Mouse (Mus musculus): ENCODE measurements around the gene Gmpr2.

Gene Gmpr2

GRCm38 (mm10) chr14:55681160-55682117 is 9.7 kb downstream of the Gmpr2 start, which contains the start of gene Tinf2:
TSS of gene Tinf2 (minus strand) at chr14:55681820.
- peak; percentile 96 for DNase-seq (ENCODE audit: low read depth, low spot score)

GRCm38 (mm10) chr14:55682118-55682493 is 10.4 kb downstream of the Gmpr2 start:
- DNase-seq (ENCODE audit: low read depth, low spot score): no peak

GRCm38 (mm10) chr14:55689433-55689832 is 17.7 kb downstream of the Gmpr2 start:
- DNase-seq (ENCODE audit: low read depth, low spot score): no peak

DNA sequence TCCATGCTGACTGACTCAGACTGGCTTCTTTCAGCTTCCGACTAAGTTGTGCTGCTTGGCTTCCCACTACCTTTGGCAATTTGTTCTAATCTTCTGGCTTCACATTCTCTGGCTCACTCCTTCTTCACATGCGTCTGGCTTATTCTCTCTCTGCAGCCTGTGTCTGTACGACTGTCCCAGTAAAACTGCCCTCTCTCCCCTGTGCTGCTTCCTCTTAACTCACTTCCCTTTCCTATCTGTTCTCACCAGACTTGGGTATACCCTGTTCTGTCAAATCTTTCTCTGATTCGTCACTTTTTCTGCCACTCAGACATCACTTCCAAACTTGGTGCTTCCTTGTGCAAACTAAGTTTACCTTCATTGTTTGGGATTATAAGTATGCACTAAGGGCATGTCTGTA is 25.5 kb downstream of the Gmpr2 start:
- no peak for DNase-seq (ENCODE audit: low read depth, low spot score)

DNA sequence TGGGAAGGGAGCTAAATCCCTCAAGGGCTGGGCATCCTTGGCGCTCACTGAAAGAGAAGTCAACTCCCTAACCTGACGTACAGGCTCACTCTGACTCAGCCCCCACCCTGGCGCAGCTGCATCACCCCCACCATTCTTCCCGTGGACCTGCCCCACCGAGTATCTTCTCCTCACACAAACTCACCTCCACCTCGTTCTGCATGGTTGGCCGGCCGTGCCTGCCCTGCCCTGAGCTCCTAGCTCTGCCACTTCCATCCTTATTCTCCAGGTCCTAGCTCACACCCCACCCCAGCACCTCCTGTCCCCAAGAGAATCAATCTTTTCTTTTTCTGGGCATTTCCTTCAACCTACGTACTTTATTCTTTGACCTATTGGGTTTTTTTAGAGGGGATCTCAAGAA is 29.4 kb downstream of the Gmpr2 start:
- DNase-seq (ENCODE audit: low read depth, low spot score): no peak

DNA sequence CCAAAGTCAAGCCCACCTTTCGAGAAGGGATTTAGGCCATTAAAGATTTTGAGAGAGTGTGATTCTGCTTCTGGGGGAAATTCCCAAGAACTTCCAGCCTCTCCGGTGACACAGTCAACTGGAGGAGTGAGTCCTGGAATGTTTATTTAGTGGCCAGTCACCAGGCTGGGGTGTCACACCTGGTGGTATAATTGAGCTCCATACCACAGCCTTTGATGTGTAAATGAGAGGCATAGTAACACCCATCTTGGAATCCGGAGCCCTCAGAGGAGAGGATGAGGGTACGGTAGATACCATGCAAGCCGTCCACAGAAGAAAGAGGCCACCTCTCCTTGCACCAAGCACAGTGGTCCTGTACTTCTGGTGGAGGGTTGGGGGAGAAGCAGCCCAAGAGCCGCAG is 31.0 kb downstream of the Gmpr2 start:
- no peak for DNase-seq (ENCODE audit: low read depth, low spot score)

- no peak for DNase-seq (ENCODE audit: low read depth, low spot score)
These were observed 34.4 kb downstream of the Gmpr2 start for GRCm38 (mm10) chr14:55706051-55706600.

- no peak for DNase-seq (ENCODE audit: low read depth, low spot score)
These were observed 35.7 kb downstream of the Gmpr2 start for GRCm38 (mm10) chr14:55707397-55707796.

GRCm38 (mm10) chr14:55709509-55709908 is 37.8 kb downstream of the Gmpr2 start:
- DNase-seq (ENCODE audit: low read depth, low spot score): peak; percentile 61

- DNase-seq (ENCODE audit: low read depth, low spot score): no peak
These were observed 40.0 kb downstream of the Gmpr2 start for GRCm38 (mm10) chr14:55711786-55712185.

- DNase-seq (ENCODE audit: low read depth, low spot score): no peak
These were observed 41.4 kb downstream of the Gmpr2 start for GRCm38 (mm10) chr14:55713007-55713728.

DNA sequence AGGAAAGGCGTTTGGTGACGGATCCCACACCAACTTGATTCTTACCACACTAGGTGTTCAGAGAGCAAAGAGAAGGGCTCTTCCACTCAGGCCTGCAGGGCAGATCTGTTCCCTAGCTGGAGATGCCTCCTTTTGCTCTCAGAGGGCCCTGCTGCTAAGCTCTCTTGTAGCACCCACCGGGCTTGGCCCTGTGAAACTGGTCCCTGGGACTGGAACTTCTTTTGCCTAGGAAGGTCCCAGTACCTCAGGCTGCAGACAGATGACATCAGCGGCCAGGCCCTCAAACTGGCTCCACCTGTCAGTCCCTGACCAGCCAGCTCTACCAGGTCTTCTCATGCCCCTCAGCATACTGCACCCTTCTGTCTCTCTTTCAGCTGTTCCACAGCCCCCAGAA is 42.0 kb downstream of the Gmpr2 start, which contains the start of gene Tgm1:
TSS of gene Tgm1 (minus strand) at position 198 of the 394 bp plus-strand sequence.
- no peak for DNase-seq (ENCODE audit: low read depth, low spot score)

DNA sequence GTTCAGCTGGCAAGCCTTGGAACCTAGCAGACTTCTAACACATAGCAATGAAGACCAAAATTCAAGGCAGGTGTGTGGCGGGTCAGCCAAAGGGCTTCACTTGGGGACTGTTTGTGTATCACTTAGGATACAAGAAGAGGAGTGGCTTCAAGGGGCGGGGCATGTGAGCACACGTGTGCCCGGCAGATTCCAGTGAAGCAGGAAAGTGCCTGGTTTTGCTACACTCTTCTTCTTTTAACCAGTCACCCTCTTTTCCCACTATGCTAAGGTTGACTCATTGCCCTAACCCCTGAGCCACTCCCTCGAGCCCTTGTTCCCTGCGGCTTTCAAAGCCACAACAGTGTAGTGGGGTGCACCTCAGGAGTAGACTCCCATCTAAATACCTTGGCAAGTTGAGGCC is 43.2 kb downstream of the Gmpr2 start:
- DNase-seq (ENCODE audit: low read depth, low spot score): no peak

DNA sequence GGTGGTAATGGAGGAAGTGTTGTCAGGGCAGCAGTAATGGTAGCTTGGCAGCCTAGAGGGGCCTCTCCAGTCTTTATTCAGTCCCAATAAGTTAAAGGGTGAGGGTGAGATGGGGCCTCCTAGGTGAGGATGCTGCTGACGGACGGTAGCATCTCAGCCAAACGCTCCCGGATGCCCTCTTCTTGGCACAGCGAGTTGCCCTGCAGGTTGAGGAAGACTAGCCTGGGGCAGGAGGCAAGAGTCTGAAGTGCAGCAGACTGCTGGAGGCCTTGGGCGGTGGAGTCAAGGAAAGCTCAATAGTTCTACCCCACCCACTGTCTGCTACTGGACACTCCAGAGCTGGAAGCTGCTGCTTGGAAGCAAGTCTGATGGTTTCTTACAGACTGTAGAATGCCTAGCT is 44.5 kb downstream of the Gmpr2 start:
- DNase-seq (ENCODE audit: low read depth, low spot score): no peak

GRCm38 (mm10) chr14:55716884-55717283 is 45.1 kb downstream of the Gmpr2 start:
- no peak for DNase-seq (ENCODE audit: low read depth, low spot score)

- DNase-seq (ENCODE audit: low read depth, low spot score): no peak
These were observed 48.0 kb downstream of the Gmpr2 start for GRCm38 (mm10) chr14:55719737-55720136.

- DNase-seq (ENCODE audit: low read depth, low spot score): no peak
These were observed 48.9 kb downstream of the Gmpr2 start for GRCm38 (mm10) chr14:55720666-55721065.

DNA sequence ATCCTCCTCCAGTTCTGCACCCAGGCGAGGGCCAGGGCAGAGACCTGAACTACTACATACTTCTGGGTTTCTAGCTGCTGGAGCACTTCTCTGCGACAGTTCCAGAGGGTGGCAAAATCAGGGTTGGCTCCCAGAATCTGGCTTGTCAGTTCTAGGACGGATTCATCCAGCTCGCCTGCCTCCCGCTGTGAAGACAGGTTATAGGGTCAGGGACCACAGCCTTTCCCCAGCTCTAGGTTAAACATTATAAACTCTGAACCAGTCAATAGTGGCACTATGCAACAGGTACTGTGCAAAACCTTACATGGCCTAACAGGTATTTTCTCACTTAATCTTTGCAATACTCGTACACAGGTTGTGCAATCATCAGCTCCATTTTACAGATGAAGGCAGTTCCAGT is 49.3 kb downstream of the Gmpr2 start:
- DNase-seq (ENCODE audit: low read depth, low spot score): no peak

GRCm38 (mm10) chr14:55721700-55722437 is 50.1 kb downstream of the Gmpr2 start, which contains the start of gene Rabggta:
TSS of gene Rabggta (minus strand) at chr14:55722263.
- peak; percentile 90 for DNase-seq (ENCODE audit: low read depth, low spot score)

- DNase-seq (ENCODE audit: low read depth, low spot score): no peak
These were observed 50.8 kb downstream of the Gmpr2 start for GRCm38 (mm10) chr14:55722438-55722945.

- no peak for DNase-seq (ENCODE audit: low read depth, low spot score)
These were observed 51.7 kb downstream of the Gmpr2 start for GRCm38 (mm10) chr14:55723433-55723832.

All from WW6 (cell line).